Mouse (Mus musculus) right cerebral cortex, postnatal 25 days (tissue): ENCODE measurements at regions not wholly inside any gene's neighbourhood (a gene's known extent, or its start where the extent isn't known, plus 50 kb on each side); places are given as distances from the start of the nearest gene placed in this dataset.

Experiments used
- DNase-seq: peaks from one replicate; pipeline ENCODE4 v3.0.0; 2022

- DNase-seq = no peak
Measured at GRCm38 (mm10) chr1:30061242-30061641, 812.5 kb downstream of the Phf3 start.

- no peak for DNase-seq
Measured at GRCm38 (mm10) chr1:30060806-30061205, 812.9 kb downstream of the Phf3 start.

- DNase-seq = peak; percentile 5
Measured at GRCm38 (mm10) chr1:30017596-30017995, 856.1 kb downstream of the Phf3 start.

- no peak for DNase-seq
Measured at GRCm38 (mm10) chr1:30008757-30009340, 864.9 kb downstream of the Phf3 start.
